Mouse (Mus musculus): ENCODE measurements around the gene Tspan8. TPM values are rescaled to one million over a fixed set of nuclear protein-coding genes. Genes with fewer than 3 reads are reported as not detected.
A peak's percentile ranks its signal among the peaks of the same experiment; 100 is the strongest.

The Tspan8 gene
- total RNA-seq, 2 experiments from 2014 or later = not detected

DNA sequence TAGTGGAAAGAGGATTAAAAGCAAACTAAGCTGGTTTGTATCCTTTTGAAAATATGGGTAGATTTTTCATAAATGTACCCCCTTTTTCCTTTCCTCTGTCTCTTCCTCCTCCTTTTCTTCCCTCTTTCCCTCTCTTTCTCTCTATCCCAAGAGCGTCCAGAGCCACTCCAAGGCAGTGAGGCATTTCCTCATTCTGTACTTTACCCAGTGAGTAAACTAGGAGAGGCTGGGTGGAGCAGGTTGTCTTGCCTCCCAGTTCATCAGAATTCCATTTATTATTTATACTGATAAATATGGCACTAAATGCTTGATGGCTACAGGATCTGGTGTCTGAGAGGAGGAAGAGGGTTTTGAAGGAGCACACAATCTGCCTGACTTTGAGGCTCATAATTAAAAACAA, 13.1 kb downstream of the Tspan8 start:
- ATAC-seq (replicated peaks; ENCODE audit: poor library complexity, severe bottlenecking) = no peak

DNA sequence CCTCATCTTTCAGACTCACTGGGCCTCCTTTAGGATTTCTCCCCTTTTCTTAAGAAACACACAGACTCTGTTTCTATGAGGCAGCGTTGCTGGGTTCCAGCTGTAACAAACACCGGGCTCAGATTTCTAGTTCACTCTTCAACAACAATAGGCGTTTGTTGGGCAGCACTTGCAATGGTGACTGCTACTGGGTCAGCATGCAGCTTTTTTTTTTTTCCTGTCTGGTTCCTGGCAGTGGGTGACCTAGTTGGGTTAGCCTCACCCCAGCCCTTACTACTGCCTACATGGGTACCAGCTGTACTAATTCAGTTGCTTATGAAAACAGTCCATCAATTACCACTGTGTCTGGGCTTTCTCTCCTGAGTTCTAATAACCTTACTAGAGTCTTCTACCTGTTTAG, 14.1 kb downstream of the Tspan8 start:
- no peak for ATAC-seq (replicated peaks; ENCODE audit: poor library complexity, severe bottlenecking)

DNA sequence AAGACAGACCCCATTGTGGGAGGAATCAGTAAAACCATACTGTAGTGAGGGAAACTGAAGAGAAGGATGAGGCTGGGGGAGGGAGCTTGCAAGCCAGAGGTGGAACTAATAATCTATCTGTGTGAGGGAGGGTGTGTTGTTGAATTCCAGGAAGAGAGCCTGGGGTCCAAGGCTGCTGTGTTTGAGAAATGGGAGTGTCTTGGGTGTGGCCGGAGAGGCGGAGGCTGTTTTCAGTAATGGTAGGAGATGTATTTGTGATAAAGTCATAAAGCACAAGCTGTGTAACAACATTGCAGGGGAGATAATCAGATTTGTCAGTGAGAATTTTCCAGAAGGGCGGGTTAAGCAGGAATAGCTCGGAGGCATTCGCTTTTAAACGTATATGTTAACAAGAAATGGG, 17.4 kb downstream of the Tspan8 start:
- ATAC-seq (replicated peaks; ENCODE audit: poor library complexity, severe bottlenecking) = no peak

DNA sequence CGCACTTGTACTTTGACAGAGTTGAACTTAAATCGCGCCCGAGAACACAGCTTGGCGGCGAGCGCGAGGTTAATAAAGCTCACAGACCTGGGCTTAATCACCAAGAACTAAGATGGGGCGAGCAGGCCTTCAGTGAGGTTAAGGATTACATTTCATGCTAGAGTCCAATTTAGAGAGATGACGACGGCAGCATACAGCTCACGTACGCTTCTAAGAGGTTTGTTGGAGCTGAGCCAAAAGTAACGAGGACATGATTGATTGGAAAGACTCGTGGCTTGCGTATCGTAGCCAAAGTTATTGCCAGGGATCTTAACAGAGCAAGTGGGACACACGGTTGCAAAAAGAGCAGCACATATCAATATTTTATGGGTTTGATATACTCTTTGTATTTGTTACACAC, 30.3 kb downstream of the Tspan8 start:
- no peak for ATAC-seq (replicated peaks; ENCODE audit: poor library complexity, severe bottlenecking)

DNA sequence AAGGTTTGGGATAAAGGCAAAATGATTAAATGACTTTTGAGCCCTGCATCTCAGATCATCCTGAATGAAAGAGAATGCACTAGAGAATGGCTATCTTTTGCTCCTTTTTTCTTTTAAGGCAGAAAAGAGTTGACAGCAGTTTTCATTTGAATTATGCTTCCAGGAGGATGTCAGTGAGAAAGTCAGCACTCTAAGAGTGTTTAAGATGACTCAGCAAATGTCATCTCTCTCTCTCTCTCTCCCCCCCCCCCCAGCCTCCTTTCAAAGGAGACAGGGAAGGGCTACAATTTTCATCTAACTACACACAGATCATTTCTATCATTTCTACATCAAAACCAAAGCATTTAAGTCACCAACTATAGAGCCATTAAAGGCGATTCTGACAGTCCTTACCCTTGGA, 31.9 kb downstream of the Tspan8 start:
- ATAC-seq (replicated peaks; ENCODE audit: poor library complexity, severe bottlenecking) = no peak

DNA sequence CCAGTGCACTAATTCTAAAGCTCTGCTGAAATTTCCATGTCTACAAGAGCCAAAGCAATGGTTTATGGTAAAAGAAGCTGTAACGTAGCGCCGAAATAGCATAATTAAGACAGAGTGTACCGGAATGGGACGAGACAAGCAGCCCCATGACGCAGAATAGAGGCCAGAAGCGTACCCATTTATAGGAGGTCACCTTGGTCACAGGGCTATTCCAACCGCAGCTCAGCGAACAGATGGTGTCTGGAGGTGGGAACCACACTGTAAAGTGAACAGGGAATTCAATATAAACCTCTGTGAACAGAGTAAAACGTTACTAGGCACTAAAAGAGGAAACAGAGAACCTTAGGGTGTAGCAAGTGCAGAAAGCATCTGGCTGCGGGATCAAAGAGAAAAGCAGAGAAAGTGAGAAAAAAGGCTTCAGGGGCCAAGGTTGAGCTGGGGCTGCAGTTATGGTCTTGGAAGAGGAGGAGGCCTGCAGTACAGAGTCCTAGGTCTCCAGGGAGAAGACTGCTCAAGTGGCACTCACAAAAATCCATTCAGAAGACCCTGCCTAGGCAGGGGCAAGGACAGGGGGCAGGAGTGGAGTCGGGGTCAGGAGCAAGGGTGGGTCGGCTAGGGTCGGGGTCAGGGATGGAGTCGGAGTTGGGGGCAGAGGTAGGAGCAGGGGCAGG, 43.7 kb downstream of the Tspan8 start:
- ATAC-seq (replicated peaks; ENCODE audit: poor library complexity, severe bottlenecking) = no peak

DNA sequence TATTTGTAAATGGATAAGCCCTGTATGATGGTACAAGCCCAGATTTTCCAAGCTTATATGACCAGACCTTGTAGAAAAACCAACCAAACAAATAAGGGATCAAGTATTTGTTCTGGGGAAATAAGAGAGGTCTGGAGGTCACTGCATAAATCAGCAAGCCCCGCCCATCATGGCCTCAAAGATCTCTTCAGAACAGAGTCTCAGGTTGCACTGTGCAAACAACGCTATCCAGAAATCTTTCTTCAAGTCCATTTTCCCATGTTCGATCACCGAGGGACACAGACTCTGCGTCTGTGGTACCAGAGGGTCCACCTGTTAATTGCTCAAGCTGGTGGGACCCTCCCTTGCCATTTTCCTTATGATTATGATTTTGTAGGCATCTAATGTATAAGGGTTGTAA, 45.3 kb downstream of the Tspan8 start:
- ATAC-seq (replicated peaks; ENCODE audit: poor library complexity, severe bottlenecking) = no peak

DNA sequence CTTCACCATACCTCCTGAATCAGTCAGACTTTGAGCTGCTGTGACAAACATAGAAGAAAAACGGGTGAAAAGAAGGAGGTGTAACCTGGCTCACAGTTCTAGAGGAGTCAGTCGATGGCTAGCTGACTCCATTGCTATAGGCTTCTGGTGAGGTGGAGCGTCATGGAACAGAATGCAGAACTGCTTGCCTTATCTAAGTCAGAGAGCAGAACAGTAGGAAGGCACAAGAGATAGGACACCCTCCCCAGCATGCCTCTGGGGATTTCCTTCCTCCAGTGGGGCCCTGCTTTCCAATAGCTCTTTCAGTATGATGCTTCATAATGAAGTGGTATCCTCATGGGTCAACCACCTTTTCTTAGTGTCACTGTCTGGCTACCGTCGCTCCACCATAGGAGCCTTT, 66.1 kb downstream of the Tspan8 start:
- ATAC-seq (replicated peaks; ENCODE audit: poor library complexity, severe bottlenecking) = no peak

DNA sequence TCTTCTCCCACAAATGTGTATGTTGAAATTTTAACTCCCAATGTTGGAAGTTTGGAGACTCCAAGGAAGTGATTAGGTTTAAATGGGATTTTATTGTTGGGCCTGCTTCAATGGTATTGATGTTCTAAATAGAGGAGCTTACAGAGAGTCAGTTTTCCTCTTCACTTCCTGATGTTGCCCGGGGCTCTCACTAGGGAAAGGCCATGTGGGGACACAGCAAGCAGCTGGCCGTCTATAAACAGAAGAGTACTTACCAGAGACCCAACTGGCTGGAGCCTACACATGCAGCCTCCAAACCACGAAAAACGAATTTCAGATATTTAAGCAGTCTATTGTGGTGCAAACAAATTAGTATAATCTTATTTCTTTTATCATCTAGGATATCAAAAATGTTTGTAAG, 75.3 kb downstream of the Tspan8 start:
- ATAC-seq (replicated peaks; ENCODE audit: poor library complexity, severe bottlenecking) = no peak

DNA sequence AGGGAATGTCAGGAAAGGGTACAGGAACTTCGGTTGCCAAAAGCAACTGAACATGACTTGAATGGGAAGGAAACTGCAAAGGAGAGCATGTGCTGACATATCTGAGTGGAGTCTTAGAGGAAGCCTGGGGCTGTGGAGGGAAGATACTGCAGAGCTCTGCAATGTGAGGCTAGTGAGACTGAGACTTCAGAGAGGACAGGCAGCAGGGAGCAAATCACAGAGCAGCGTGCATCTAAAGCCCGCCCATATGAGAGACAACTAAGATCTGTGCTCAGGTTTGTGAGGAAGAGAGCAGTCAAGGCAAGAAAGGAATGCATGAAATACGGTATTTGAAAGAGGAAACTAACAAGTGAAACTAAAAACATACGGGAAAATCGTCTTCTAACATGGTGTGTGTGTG, 76.3 kb downstream of the Tspan8 start:
- ATAC-seq (replicated peaks; ENCODE audit: poor library complexity, severe bottlenecking) = peak; percentile 60

DNA sequence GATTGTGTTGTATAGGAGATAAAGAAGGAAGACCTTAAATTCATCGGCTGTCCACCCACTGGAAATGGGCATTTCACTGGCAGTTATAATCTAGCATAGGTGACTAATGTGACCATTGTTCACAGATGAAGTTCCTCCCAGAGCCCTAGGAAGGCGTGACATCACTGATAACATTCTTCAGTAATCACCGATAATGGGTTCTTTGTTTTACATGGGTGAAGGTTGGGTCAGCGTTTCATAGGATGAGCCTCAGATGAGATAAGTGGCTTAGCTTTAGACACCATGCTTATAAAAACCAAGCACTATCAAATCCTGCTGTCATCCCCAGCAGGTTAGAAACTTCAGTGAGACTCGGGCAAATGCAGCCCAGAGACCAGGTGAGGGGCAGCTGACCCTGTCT, 77.4 kb downstream of the Tspan8 start:
- no peak for ATAC-seq (replicated peaks; ENCODE audit: poor library complexity, severe bottlenecking)

DNA sequence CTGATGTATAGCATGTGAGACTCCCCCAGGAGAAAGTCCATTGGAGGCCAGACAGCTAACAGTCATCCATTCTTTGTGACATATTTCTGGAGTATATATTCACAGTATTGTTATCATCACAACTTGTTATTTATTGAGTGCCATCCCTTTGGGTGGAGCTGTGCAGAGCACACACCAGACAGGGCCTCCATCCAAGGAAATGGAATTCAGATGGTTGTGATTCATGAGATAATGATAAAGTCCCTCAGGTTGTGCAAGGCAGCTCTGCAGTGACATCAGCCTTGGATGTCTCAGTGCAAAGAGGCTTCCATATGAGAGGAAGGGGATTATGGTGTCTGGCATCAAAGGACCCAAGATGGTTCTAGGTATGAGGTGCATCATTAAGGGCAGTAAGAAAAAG, 80.1 kb downstream of the Tspan8 start:
- ATAC-seq (replicated peaks; ENCODE audit: poor library complexity, severe bottlenecking) = no peak

DNA sequence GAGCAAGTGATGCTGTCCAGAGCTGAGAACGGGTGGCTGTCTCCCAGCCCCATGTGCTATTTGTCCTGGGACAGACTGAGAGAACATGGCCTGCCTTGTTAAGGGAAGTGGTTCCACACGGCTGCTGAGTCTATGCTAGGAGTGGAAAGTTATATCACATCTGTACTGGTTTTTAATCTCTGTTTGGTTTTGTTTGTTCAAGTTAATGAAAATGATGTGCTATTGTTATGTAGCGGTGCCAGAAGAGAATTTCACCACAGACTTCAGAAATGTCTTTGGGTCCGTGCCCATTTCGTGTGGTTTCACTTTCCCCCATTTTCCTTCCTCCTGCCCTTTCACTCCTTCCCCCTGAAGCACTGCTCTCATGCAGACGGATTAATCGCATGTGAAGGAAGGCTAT, 80.6 kb downstream of the Tspan8 start:
- peak; percentile 77 for ATAC-seq (replicated peaks; ENCODE audit: poor library complexity, severe bottlenecking)

Other genes with a start within 250 kb of the Tspan8 start
- gene A930009A15Rik, start 246.8 kb upstream of the Tspan8 start, total RNA-seq (2014; fragmentation: Nextera tagmentation) = not detected in 2 replicates
- gene A930009A15Rik, start 246.8 kb upstream of the Tspan8 start, total RNA-seq (2017) = not detected in 2 replicates
- gene Lgr5, start 229.1 kb upstream of the Tspan8 start, total RNA-seq (2014; fragmentation: Nextera tagmentation) = not detected in 2 replicates
- not detected in 2 replicates for gene Lgr5, start 229.1 kb upstream of the Tspan8 start, total RNA-seq (2017)
- 0.83 TPM in 1 of 2 replicates, not detected in the other for gene Ptprr, start 201.4 kb downstream of the Tspan8 start, total RNA-seq (2014; fragmentation: Nextera tagmentation)
- 0.73 and 2.0 TPM in 2 replicates for gene Ptprr, start 201.4 kb downstream of the Tspan8 start, total RNA-seq (2017)